Mouse (Mus musculus) embryonic stem cell, embryonic (primary cell): ENCODE results near the gene Tcp10c.
"Not testable (repeated sequence)": the region's sequence is repeated elsewhere in the genome, so short reads cannot be mapped to it uniquely, and the experiment has no call there.

Experiments used
- CTCF ChIA-PET, 4 experiments: fragments of 300-600 bp in 2 of 4; fragments of 350-600 bp in 2 of 4; sonication (Branson Sonifier 250); formaldehyde crosslinking; loops; one replicate each; lab custom pipeline; 2022; ENCODE audit warnings: inconsistent platforms in 2 of 4; lab: Charles Lee
- POLR2A ChIA-PET, 4 experiments: fragments of 300-600 bp in 2 of 4; fragments of 350-600 bp in 2 of 4; sonication (Branson Sonifier 250); formaldehyde crosslinking; loops; one replicate each; lab custom pipeline; 2022; ENCODE audit warnings: antibody characterized with exemption in 4 of 4, inconsistent platforms in 1 of 4; lab: Charles Lee

The Tcp10c gene

GRCm38 (mm10) chr17:13379951-13380615 is 25.7 kb downstream of the Tcp10c start:
- CTCF ChIA-PET, POLR2A ChIA-PET: not testable (repeated sequence)

GRCm38 (mm10) chr17:13381286-13381685 is 26.9 kb downstream of the Tcp10c start:
- CTCF ChIA-PET, POLR2A ChIA-PET: not testable (repeated sequence)

DNA sequence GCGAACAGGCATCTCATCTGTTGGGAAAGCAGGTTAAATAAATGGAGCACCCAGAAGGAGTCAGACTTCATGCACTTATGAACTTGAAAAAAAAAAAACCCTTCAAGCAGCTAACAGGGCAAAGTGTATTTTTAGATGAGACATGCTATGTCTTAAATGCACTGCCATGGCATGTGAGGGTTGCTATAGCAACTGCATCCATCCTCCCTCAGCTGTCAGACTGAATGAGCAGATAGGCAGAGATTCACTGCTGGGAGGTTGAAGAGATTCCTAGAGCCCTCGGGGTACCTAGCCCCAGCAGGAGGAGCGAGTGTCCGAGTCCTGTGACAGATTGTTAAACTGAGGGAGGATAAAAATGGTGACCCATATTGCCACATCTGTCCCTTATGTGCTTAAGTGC is 36.6 kb downstream of the Tcp10c start:
- CTCF ChIA-PET, POLR2A ChIA-PET: not testable (repeated sequence)

- CTCF ChIA-PET, POLR2A ChIA-PET: not testable (repeated sequence)
Observed at GRCm38 (mm10) chr17:13399961-13400360, 45.6 kb downstream of the Tcp10c start.

DNA sequence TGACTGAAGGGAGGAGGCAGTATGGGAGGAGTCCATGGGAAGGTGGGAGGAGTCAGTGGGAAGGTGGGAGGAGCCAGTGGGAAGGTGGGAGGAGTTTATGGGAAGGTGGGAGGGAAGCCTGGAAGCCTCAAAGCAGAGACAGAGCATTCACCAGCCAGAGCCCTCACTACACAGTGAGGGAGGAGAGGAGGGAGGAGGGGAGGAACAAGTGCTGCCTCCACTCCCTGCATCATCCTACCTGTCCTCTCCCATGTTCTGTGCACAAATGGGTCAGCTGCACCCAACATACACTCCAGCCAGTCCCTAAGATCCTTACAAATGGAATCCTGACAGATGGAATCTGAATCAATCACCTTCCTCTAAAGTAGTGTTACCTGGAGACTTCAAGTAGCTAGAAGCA is 47.7 kb downstream of the Tcp10c start:
- POLR2A ChIA-PET, CTCF ChIA-PET: not testable (repeated sequence)

- CTCF ChIA-PET: not testable (repeated sequence)
Observed at GRCm38 (mm10) chr17:13403527-13404131, 49.3 kb downstream of the Tcp10c start.

DNA sequence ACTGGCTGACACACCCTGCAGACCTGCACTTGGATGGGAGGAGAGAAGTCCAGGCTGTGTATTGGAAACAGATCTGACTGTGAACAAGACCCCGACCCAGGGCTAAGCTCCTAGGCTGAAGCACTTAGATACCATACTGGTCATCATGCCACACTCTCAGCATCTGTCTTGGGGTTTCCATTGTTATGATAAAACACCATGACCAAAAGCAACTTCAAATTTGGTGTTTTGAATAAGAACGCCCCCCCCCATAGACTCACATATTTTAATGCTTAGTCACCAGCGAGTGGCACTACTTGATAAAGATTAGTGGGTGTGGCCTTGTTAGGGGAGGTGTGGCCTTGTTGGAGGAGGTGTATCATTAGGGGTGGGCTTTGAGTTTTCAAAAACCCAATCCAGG is 51.7 kb downstream of the Tcp10c start:
- CTCF ChIA-PET, POLR2A ChIA-PET: not testable (repeated sequence)

More at GRCm38 (mm10) chr17:13403527-13404131, 49.3 kb downstream of the Tcp10c start:
- POLR2A ChIA-PET: not testable (repeated sequence)

DNA sequence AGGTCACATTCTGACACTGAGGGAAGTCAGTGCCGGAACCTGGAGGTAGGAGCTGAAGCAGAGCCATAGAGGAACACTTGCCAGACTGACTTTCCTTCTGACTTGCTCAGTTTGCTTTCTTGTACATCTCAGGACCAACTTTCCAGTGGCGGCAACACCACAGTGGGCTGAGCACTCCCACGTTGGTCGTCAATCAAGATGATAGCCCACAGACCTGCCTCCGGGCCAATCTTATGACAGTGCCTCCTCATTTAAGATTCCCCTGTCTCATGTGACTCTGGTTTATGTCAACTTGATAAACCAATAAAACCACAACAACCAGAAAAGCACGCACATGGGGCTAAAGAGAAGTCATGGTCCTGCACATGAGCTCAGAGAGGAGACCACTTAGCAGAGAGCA is 52.3 kb downstream of the Tcp10c start:
- POLR2A ChIA-PET, CTCF ChIA-PET: not testable (repeated sequence)

DNA sequence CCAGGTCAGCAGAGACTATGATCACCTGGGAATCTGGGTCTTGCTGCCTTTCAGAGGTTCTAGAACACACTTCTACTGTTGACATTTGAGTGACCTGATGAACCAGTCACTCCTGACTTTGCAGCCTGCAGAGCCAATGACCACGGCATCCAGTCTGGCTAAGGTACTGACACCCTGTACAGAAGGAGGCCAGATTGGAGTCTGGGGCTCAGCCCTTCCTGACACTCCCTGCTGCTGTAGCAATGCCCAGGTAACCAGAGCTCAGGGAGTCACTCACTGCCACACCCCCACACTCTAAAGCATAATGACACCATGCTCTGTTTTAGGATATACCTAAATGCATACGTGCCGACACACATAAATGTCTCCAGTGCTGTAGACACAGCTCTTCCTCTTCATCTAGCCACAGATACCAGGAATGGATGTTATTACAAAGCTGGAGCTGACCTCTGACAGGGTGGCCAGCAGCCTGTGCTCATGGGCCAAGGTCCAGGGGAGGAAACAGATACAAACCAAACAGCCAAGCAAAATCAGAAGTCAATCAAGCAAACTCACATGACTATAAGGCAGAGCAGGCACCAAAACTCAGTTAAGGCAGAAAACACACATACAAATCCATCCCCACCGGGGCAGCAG is 53.4 kb downstream of the Tcp10c start:
- POLR2A ChIA-PET, CTCF ChIA-PET: not testable (repeated sequence)

DNA sequence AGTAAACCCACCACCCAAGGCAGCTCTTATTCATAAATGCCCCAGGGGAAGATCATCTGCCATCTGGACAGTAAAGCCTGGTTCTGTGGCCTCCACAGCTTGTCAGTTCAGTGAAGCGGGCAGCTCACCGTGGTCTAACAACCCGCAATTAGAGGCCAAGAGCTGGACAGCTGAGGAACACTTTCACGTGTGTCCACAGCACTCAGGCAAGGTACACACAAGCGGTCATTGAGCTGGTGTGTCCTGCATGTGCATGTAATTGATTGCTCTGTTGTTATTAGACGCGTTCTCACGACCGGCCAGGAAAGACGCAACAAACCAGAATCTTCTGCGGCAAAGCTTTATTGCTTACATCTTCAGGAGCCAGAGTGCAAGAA is 53.9 kb downstream of the Tcp10c start:
- CTCF ChIA-PET, POLR2A ChIA-PET: not testable (repeated sequence)

DNA sequence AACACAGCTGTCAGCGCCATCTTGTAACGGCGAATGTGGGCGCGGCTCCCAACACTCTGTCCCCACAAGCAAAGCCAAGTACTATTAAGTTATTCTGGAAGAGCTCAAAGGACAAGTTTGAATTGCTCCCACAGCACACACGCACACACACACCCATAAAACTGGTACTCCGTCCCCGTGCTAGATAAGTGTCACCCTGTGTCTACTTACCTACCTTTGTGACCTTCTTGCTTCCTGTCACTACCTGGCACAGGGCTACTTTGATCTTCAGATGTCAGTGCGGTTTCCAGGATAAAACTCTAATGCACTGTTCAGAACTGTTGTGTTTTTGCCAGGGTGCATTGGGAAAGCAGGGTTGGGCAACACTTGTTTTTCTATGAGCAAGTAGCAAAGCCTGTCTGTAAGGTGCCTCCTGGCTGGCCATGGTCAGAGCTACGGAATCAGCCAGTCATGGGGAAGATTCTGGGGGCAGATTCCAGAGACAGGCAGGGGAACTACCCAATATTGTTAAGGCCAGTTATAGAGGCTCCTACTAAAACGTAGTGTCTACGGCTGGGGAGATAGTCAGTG is 66.7 kb downstream of the Tcp10c start:
- POLR2A ChIA-PET, CTCF ChIA-PET: not testable (repeated sequence)

DNA sequence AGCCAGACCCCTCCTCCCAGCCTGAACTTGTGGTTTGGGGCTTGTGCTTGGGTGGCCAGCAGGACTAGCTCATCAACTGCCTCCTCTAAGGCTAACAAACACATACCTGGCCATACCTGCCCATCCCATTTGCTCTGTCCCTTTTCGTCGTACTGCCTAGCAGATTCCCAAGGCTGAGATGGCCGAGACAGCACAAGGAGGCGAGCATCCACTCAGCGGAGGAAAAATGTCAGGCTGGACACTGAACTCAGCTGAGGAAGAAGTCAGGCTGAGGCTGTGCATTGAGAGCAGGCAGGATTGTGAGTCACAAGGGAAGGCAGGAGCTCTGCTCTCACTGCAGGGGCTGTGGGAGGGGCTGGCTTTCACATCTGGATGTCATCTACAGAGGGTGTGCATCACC is 68.3 kb downstream of the Tcp10c start:
- POLR2A ChIA-PET, CTCF ChIA-PET: not testable (repeated sequence)

DNA sequence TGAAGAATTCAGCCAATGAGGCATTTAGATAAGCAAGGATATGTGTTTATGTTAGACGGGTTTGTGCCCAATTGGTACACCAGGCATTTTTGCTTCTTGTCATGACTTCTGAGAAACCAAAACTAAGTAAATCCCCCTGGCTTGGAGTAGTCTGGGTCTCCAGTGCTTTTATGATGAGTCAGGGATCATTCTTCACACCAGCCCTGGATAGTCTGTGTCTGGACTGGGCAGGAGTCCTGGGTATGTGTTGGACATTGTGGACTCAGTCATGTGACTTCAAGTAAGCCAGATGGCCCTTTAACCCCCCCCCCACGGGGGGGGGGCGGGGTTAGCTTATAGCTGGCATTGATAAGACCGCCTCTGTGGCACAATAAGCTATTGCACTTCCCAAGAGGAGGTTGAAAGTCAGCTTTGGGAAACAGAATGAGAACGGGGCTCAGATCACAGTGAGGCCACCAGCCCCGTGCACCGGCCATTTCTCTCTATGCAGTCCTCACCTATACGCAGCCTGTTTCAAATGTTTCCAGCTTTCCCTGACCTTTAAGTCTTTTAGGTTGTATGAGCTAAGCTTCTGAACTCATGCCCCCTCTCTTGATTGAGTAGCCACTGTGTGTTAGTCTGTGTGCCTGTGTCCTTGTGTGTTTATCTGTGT is 69.1 kb downstream of the Tcp10c start:
- POLR2A ChIA-PET: interaction anchor here in 1 of 4 experiments (0.5 kb wide), 1 partner anchor 85 kb away, joined by 3 read pairs; no protein-coding TSS in a partner anchor
- CTCF ChIA-PET: not testable (repeated sequence)

GRCm38 (mm10) chr17:13424321-13424720 is 69.9 kb downstream of the Tcp10c start:
- CTCF ChIA-PET, POLR2A ChIA-PET: not testable (repeated sequence)

- CTCF ChIA-PET, POLR2A ChIA-PET: not testable (repeated sequence)
Observed at GRCm38 (mm10) chr17:13425694-13426093, 71.3 kb downstream of the Tcp10c start.

- CTCF ChIA-PET, POLR2A ChIA-PET: not testable (repeated sequence)
Observed at GRCm38 (mm10) chr17:13426508-13426907, 72.1 kb downstream of the Tcp10c start.
